Mouse (Mus musculus) lung, adult 2 months (tissue): Measurements from ENCODE around the gene Ccdc191. TPM values are rescaled to one million over a fixed set of nuclear protein-coding genes. Genes with fewer than 3 reads are reported as not detected.

Source experiments
- DNase-seq: peaks from one replicate; pipeline ENCODE4 v3.0.0; 2022
- H3K4me1 ChIP-seq: fragments of 200-500 bp; 2 replicates; pipeline ENCODE4 v1.6.1; 2011; ENCODE audit warnings: low read length; ENCODE audit not compliant: control insufficient read depth, insufficient read depth
- H3K4me3 ChIP-seq: fragments of 200-500 bp; replicated peaks from 2 replicates; pipeline ENCODE3; 2011; ENCODE audit warnings: low read depth, mild to moderate bottlenecking, control low read depth, low read length; ENCODE audit errors: extremely low read depth
- CTCF ChIP-seq: fragments of 200-500 bp; IDR thresholded peaks from 2 replicates; pipeline ENCODE4 v1.5.1; 2011; ENCODE audit warnings: mild to moderate bottlenecking, low read length, control low read depth; ENCODE audit not compliant: insufficient read depth
- POLR2A ChIP-seq: fragments of 200-500 bp; IDR thresholded peaks from 2 replicates; pipeline ENCODE4 v1.6.1; 2011; ENCODE audit warnings: low read depth, mild to moderate bottlenecking, control low read depth, low read length, borderline replicate concordance; ENCODE audit errors: extremely low read depth
- WGBS: fragments of 180-500 bp; shearing (Covaris S2); methylation state at CpG from one replicate; pipeline ENCODE4 v1.1.7; 2018; 5-methylcytosine and 5-hydroxymethylcytosine counted together
- polyA plus RNA-seq: library from polyadenylated mRNA; depleted of rRNA; stranded (reverse); fragments of >200 nt; gene quantifications from 2 replicates; pipeline ENCODE4 v1.2.3, GENCODE M21; 2012

The Ccdc191 gene
- polyA plus RNA-seq, 1 experiment: 2.1 TPM

- WGBS: 0% methylated on average over 9 of the region's 9 CpGs
- Histone ChIP-seq H3K4me1 (peaks cover 4% of the 10 kb centered on the region; the same call in 1 of the 2 replicates), H3K4me3 (peak overlapping the region; percentile 82)
- TF ChIP-seq CTCF (peak; percentile 39), POLR2A (no peak)
- no peak for DNase-seq
These were observed 371 bp downstream of the Ccdc191 start for GRCm38 (mm10) chr16:43890005-43890336.

GRCm38 (mm10) chr16:43890747-43891336 is 1.2 kb downstream of the Ccdc191 start:
- 74% methylated on average over 4 of the region's 4 CpGs for WGBS
- DNase-seq: no peak
- TF ChIP-seq CTCF: no peak
- no peak for TF ChIP-seq POLR2A
- H3K4me1 ChIP-seq: peaks cover 4% of the 10 kb centered on the region; the same call in 1 of the 2 replicates
- H3K4me3 ChIP-seq: no peak overlapping the region

GRCm38 (mm10) chr16:43894501-43894900 is 4.9 kb downstream of the Ccdc191 start:
- DNase-seq: no peak
- TF ChIP-seq POLR2A (no peak), CTCF (no peak)
- 85% methylated on average over 8 of the region's 8 CpGs for WGBS
- no peak overlapping the region for H3K4me3 ChIP-seq
- H3K4me1 ChIP-seq: no peaks in the 10 kb centered on the region

- Histone ChIP-seq H3K4me3 (no peak overlapping the region), H3K4me1 (no peaks in the 10 kb centered on the region)
- no peak for TF ChIP-seq CTCF
- TF ChIP-seq POLR2A: no peak
- WGBS: 78% methylated on average over 4 of the region's 4 CpGs
- DNase-seq: no peak
These were observed 10.5 kb downstream of the Ccdc191 start for GRCm38 (mm10) chr16:43900138-43900537.

- no peak for TF ChIP-seq CTCF
- no peak for TF ChIP-seq POLR2A
- no peak for DNase-seq
- H3K4me3 ChIP-seq: no peak overlapping the region
- H3K4me1 ChIP-seq: no peaks in the 10 kb centered on the region
These were observed 11.0 kb downstream of the Ccdc191 start for GRCm38 (mm10) chr16:43900571-43900970.

GRCm38 (mm10) chr16:43908881-43909280 is 19.3 kb downstream of the Ccdc191 start:
- no peak for DNase-seq
- Histone ChIP-seq H3K4me1 (no peaks in the 10 kb centered on the region), H3K4me3 (no peak overlapping the region)
- WGBS: 83% methylated on average over 2 of the region's 2 CpGs
- TF ChIP-seq CTCF: 0 out of 2 replicates have a peak, but pooled peaks have one; percentile 11
- no peak for TF ChIP-seq POLR2A

- no peak for DNase-seq
- 82% methylated on average over 3 of the region's 3 CpGs for WGBS
- no peak for TF ChIP-seq POLR2A
- H3K4me3 ChIP-seq: no peak overlapping the region
- H3K4me1 ChIP-seq: no peaks in the 10 kb centered on the region
These were observed 29.3 kb downstream of the Ccdc191 start for GRCm38 (mm10) chr16:43918867-43919266.

GRCm38 (mm10) chr16:43922024-43922423 is 32.4 kb downstream of the Ccdc191 start:
- no peak overlapping the region for H3K4me3 ChIP-seq
- TF ChIP-seq CTCF (no peak), POLR2A (no peak)
- H3K4me1 ChIP-seq: no peaks in the 10 kb centered on the region
- 88% methylated on average over 2 of the region's 2 CpGs for WGBS
- no peak for DNase-seq

- TF ChIP-seq CTCF (no peak), POLR2A (no peak)
- no peak overlapping the region for H3K4me3 ChIP-seq
- H3K4me1 ChIP-seq: no peaks in the 10 kb centered on the region
- WGBS: 58% methylated on average over 3 of the region's 3 CpGs
- DNase-seq: no peak
These were observed 33.0 kb downstream of the Ccdc191 start for GRCm38 (mm10) chr16:43922630-43923029.

- DNase-seq: no peak
- no peak overlapping the region for H3K4me3 ChIP-seq
- 48% methylated on average over 6 of the region's 6 CpGs for WGBS
- TF ChIP-seq CTCF (no peak), POLR2A (no peak)
- no peaks in the 10 kb centered on the region for H3K4me1 ChIP-seq
These were observed 35.5 kb downstream of the Ccdc191 start for GRCm38 (mm10) chr16:43925001-43925558.
